Mouse (Mus musculus) lung, postnatal 0 days (tissue): ENCODE measurements around the gene Rara. TPM values are rescaled to one million over a fixed set of nuclear protein-coding genes. Genes with fewer than 3 reads are reported as not detected.
A peak's percentile ranks its signal among the peaks of the same experiment; 100 is the strongest.
"Not testable (repeated sequence)": the region's sequence is repeated elsewhere in the genome, so short reads cannot be mapped to it uniquely, and the experiment has no call there.

Experiments
- ATAC-seq: fragments of 200-750 bp; cut with Nextera tagmentation; 2 replicates; pipeline ENCODE4 v1.8.0; 2017; ENCODE audit warnings: moderate library complexity
- DNase-seq: peaks from one replicate; pipeline ENCODE4 v3.0.0-alpha.2; 2016; ENCODE audit warnings: low spot score
- H3K27ac ChIP-seq: fragments of 300-500 bp; sonication (generic); 2 replicates; pipeline ENCODE4 v1.5.1; 2014; ENCODE audit warnings: antibody characterized with exemption, mild to moderate bottlenecking, low read length, mixed read lengths
- H3K27me3 ChIP-seq: fragments of 300-500 bp; sonication (generic); replicated peaks from 2 replicates; pipeline ENCODE4 v1.6.1; 2014; ENCODE audit warnings: low read length, mixed read lengths; ENCODE audit not compliant: insufficient read depth
- H3K36me3 ChIP-seq: fragments of 300-500 bp; sonication (generic); 2 replicates; pipeline ENCODE4 v1.6.1; 2014; ENCODE audit warnings: low read length, mixed read lengths; ENCODE audit not compliant: insufficient read depth
- H3K4me1 ChIP-seq: fragments of 300-500 bp; sonication (generic); 2 replicates; pipeline ENCODE4 v1.6.1; 2014; ENCODE audit warnings: antibody characterized with exemption, low read depth, low read length, mixed read lengths; ENCODE audit not compliant: insufficient read depth
- H3K4me2 ChIP-seq: fragments of 300-500 bp; sonication (generic); replicated peaks from 2 replicates; pipeline ENCODE4 v1.6.1; 2014; ENCODE audit warnings: low read depth, mild to moderate bottlenecking, low read length, moderate library complexity, mixed read lengths
- H3K4me3 ChIP-seq: fragments of 300-500 bp; sonication (generic); 2 replicates; pipeline ENCODE4 v1.5.1; 2014; ENCODE audit warnings: low read depth, low read length
- H3K9ac ChIP-seq: fragments of 300-500 bp; sonication (generic); replicated peaks from 2 replicates; pipeline ENCODE4 v1.6.1; 2014; ENCODE audit warnings: low read depth, mild to moderate bottlenecking
- H3K9me3 ChIP-seq: fragments of 300-500 bp; sonication (generic); 2 replicates; pipeline ENCODE4 v1.6.1; 2016; ENCODE audit warnings: low read length, mixed read lengths
- CTCF ChIP-seq: IDR thresholded peaks from 2 replicates; pipeline ENCODE4 v1.5.1; 2016; ENCODE audit warnings: antibody characterized with exemption, mild to moderate bottlenecking
- EP300 ChIP-seq: IDR thresholded peaks from 2 replicates; pipeline ENCODE4 v1.6.1; 2016; ENCODE audit warnings: antibody characterized with exemption, mild to moderate bottlenecking, control low read depth
- WGBS: fragments of 180-500 bp; shearing (Covaris S2); extraction: QIAGEN DNeasy Blood & Tissue Kit; methylation state at CpG from one replicate; pipeline ENCODE4 v1.1.7; 2014; 5-methylcytosine and 5-hydroxymethylcytosine counted together
- polyA plus RNA-seq: library from polyadenylated mRNA; unstranded; fragments of >200 nt; fragmentation: Nextera tagmentation; extraction: Ambion mirVana; gene quantifications from 2 replicates; pipeline ENCODE4 v1.2.1, GENCODE M21; 2015

Gene Rara
- polyA plus RNA-seq, 1 experiment from 2014 or later = 26.2 TPM

DNA sequence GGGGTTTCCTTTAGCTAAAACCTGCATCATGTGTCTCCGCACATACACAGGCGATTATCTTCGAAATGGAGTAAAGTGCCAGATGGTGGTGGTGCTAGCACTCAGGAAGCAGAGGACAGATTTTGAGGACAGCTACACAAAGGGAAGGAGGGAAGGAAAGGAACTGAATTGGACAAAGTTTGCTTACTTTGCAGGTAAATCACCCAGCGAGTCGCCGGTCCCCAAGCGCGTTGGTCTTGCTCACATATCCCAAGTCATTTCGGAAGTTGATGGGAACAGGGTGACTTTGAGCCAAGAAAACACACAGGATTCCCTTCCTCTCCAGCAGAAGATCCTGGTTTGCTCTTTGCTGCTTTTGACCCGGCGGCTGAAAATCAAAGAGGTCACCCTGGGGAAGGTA is 8.6 kb upstream of the Rara start:
- Histone ChIP-seq H3K27ac (no peak overlapping the region), H3K4me3 (no peak overlapping the region), H3K4me1 (peaks cover 3% of the 10 kb centered on the region; the same call in 1 of the 2 replicates), H3K9me3 (no peaks in the 10 kb centered on the region), H3K9ac (no peak overlapping the region), H3K4me2 (no peak overlapping the region), H3K27me3 (no peaks in the 10 kb centered on the region), H3K36me3 (no peaks in the 10 kb centered on the region)
- 94% methylated on average over 11 of the region's 11 CpGs for WGBS
- ATAC-seq (no peak), DNase-seq (no peak)
- TF ChIP-seq EP300 (no peak), CTCF (no peak)

DNA sequence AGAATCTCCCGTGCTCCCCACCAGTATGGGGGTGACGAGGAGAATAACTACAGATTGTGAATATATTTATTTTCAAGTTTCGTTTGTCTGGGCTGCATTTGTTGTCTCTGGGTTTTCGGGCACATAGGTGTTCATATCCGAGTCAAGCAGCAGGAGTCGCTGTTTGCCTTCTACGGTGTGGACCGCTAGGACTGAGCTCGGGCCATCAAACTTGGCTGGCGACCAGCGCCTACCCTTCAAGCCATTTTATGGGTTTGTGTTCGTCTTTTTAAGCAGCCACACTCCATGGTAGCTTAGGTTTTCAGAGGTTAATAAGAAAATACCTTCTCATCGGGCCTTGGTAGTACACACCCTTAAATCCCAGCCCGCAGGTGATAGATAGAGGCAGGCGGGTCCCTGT is 5.8 kb upstream of the Rara start:
- peak; percentile 77 for TF ChIP-seq CTCF
- H3K9me3 ChIP-seq, DNase-seq, H3K36me3 ChIP-seq, H3K27me3 ChIP-seq, H3K27ac ChIP-seq, H3K4me3 ChIP-seq, H3K9ac ChIP-seq: not testable (repeated sequence)
- WGBS = 43% methylated on average over 15 of the region's 15 CpGs
- peak; percentile 13; the same call in 1 of the 2 replicates for ATAC-seq
- H3K4me1 ChIP-seq = peaks cover 21% of the 10 kb centered on the region
- 0 out of 2 replicates have a peak overlapping the region, but pooled peaks have one; percentile 3 for H3K4me2 ChIP-seq

DNA sequence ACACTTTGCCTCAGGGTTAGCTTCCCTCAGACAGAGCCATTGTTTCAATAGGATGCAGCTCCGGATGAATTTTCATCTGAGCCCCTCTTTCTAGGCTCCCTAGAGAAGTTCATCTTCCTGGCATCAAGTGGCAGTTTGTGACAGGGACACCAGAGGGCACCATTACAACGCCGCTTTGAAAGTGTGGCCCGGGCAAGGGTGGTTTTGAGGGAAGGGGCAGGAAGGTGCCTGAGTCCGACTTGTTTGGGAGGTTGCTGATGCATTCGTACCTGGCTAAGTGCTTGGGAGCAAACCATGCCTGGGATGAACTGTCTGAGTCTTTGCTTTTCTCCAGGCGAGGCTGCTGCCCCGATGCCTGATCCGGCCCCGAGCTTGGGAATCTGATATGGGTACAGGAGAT is 5.3 kb upstream of the Rara start:
- not testable (repeated sequence) for H3K4me3 ChIP-seq, H3K9me3 ChIP-seq, H3K9ac ChIP-seq, H3K27me3 ChIP-seq, H3K36me3 ChIP-seq, H3K27ac ChIP-seq
- DNase-seq = peak; percentile 73
- Histone ChIP-seq H3K4me1 (peaks cover 23% of the 10 kb centered on the region), H3K4me2 (0 out of 2 replicates have a peak overlapping the region, but pooled peaks have one; percentile 3)
- peak; percentile 92 for TF ChIP-seq CTCF
- ATAC-seq = peak; percentile 25; the same call in 1 of the 2 replicates
- 48% methylated on average over 10 of the region's 10 CpGs for WGBS

DNA sequence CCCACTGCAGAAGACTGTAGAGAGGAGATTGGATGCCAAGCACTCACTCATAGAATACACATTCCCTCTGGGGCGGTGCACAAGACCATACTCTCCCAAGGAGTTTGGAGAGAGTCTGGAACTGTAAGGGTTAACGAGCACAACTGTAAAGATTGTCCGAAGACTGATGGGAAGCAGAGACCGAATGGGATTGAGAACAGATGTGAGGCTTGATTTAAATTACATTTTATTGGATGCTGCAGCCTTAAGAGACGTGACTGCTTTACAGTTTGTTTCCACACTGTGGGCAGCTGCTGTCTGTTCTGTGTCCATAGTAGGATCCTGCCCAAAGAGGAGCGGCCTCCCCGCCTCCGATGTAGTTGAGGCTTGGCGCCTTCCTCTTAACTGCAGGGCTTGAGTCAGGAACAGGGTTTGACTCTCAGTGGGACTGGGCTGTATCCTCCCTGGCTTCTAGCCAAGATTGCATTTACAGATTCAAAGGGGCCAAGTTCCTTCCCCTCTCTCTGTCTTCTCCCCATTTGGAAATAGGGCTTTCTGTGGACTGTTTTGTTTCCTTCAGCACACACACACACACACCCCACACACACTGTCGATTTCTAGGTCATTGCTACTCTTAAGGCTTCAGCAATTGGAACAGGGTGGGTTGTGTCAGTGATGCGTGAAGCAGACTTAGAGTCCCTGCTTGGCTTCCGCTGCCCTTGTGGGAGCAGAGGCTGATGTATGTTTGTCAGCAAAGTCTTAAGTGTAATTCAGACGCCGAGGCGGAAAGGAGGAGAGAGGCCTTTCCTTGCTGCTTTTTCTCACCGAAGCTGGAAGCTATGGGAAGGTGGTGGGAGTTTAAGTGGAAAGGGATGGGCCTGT is 4.5 kb upstream of the Rara start:
- H3K9me3 ChIP-seq, H3K4me2 ChIP-seq, H3K36me3 ChIP-seq, H3K4me3 ChIP-seq, H3K27me3 ChIP-seq, H3K9ac ChIP-seq: not testable (repeated sequence)
- DNase-seq (peak; percentile 82), ATAC-seq (peak; percentile 68)
- peak; percentile 53; the same call in 1 of the 2 replicates for TF ChIP-seq EP300
- H3K4me1 ChIP-seq = peaks cover 31% of the 10 kb centered on the region
- H3K27ac ChIP-seq = peak overlapping the region; percentile 77
- 36% methylated on average over 16 of the region's 16 CpGs for WGBS

GRCm38 (mm10) chr11:98924633-98925175 is 2.9 kb upstream of the Rara start:
- WGBS = 44% methylated on average over 5 of the region's 5 CpGs
- Histone ChIP-seq H3K27ac (peak overlapping the region; percentile 77), H3K9ac (no peak overlapping the region), H3K4me1 (peaks cover 39% of the 10 kb centered on the region), H3K9me3 (no peaks in the 10 kb centered on the region), H3K4me3 (no peak overlapping the region), H3K4me2 (no peak overlapping the region), H3K27me3 (no peaks in the 10 kb centered on the region), H3K36me3 (no peaks in the 10 kb centered on the region)
- TF ChIP-seq CTCF = no peak; the same call in 1 of the 2 replicates
- no peak for TF ChIP-seq EP300
- no peak for DNase-seq
- no peak for ATAC-seq

- Histone ChIP-seq H3K27ac (peak overlapping the region; percentile 77), H3K27me3 (no peaks in the 10 kb centered on the region), H3K4me1 (peaks cover 45% of the 10 kb centered on the region), H3K9me3 (no peaks in the 10 kb centered on the region), H3K4me2 (peak overlapping the region; percentile 31; the same call in 1 of the 2 replicates), H3K9ac (no peak overlapping the region), H3K36me3 (no peaks in the 10 kb centered on the region), H3K4me3 (no peak overlapping the region)
- WGBS = 6% methylated on average over 10 of the region's 10 CpGs
- ATAC-seq (peak; percentile 37), DNase-seq (peak; percentile 79)
- no peak for TF ChIP-seq CTCF
- TF ChIP-seq EP300 = peak; percentile 57
Measured at GRCm38 (mm10) chr11:98925265-98925721, 2.3 kb upstream of the Rara start.
